Mouse (Mus musculus): ENCODE data around the gene Card10. TPM values are rescaled to one million over a fixed set of nuclear protein-coding genes. Genes with fewer than 3 reads are reported as not detected.

Card10 gene
- polyA plus RNA-seq, 1 experiment from 2014 or later: 1.5 TPM

- H3K9me3 ChIP-seq (ENCODE audit: low read length): no peaks in the 10 kb centered on the region
- H3K4me1 ChIP-seq (ENCODE audit: insufficient read depth): peaks cover 11% of the 10 kb centered on the region
- peaks cover 16% of the 10 kb centered on the region for H3K36me3 ChIP-seq (replicated peaks; ENCODE audit: insufficient read depth, low read length)
- no peak overlapping the region for H3K4me2 ChIP-seq (ENCODE audit: low read depth, low read length)
- H3K4me3 ChIP-seq (ENCODE audit: low read depth, low read length): no peak overlapping the region
- no peak overlapping the region for H3K9ac ChIP-seq (replicated peaks)
- no peak for TF ChIP-seq EP300 (IDR thresholded peaks at IDR 0.05; ENCODE audit: low read depth)
- peak; percentile 11; the same call in 1 of the 2 replicates for TF ChIP-seq CTCF (IDR thresholded peaks at IDR 0.05; ENCODE audit: low read depth)
- no peaks in the 10 kb centered on the region for H3K27me3 ChIP-seq (ENCODE audit: insufficient read depth, low read length)
- H3K27ac ChIP-seq (ENCODE audit: low read depth): no peak overlapping the region
- DNase-seq (no peak), ATAC-seq (no peak)
- WGBS (ENCODE audit: insufficient replicate concordance): 58% methylated on average over 14 of the region's 14 CpGs
Observed at GRCm38 (mm10) chr15:78782348-78783103, 20.3 kb downstream of the Card10 start.

- Histone ChIP-seq H3K27ac (ENCODE audit: low read depth) (no peak overlapping the region), H3K36me3 (replicated peaks; ENCODE audit: insufficient read depth, low read length) (peaks cover 20% of the 10 kb centered on the region), H3K9me3 (ENCODE audit: low read length) (no peaks in the 10 kb centered on the region), H3K9ac (replicated peaks) (no peak overlapping the region), H3K4me2 (ENCODE audit: low read depth, low read length) (no peak overlapping the region), H3K27me3 (ENCODE audit: insufficient read depth, low read length) (no peaks in the 10 kb centered on the region), H3K4me1 (ENCODE audit: insufficient read depth) (peaks cover 7% of the 10 kb centered on the region), H3K4me3 (ENCODE audit: low read depth, low read length) (no peak overlapping the region)
- no peak for TF ChIP-seq CTCF (IDR thresholded peaks at IDR 0.05; ENCODE audit: low read depth)
- TF ChIP-seq EP300 (IDR thresholded peaks at IDR 0.05; ENCODE audit: low read depth): no peak
- DNase-seq (no peak), ATAC-seq (peak; percentile 28; the same call in 1 of the 2 replicates)
- 68% methylated on average over 7 of the region's 7 CpGs for WGBS (ENCODE audit: insufficient replicate concordance)
Observed at GRCm38 (mm10) chr15:78780908-78781307, 21.9 kb downstream of the Card10 start.

- 91% methylated on average over 14 of the region's 14 CpGs for WGBS (ENCODE audit: insufficient replicate concordance)
- H3K4me3 ChIP-seq (ENCODE audit: low read depth, low read length): no peak overlapping the region
- H3K27ac ChIP-seq (ENCODE audit: low read depth): no peak overlapping the region
- H3K9ac ChIP-seq (replicated peaks): no peak overlapping the region
- H3K9me3 ChIP-seq (ENCODE audit: low read length): no peaks in the 10 kb centered on the region
- H3K4me2 ChIP-seq (ENCODE audit: low read depth, low read length): no peak overlapping the region
- peaks cover 7% of the 10 kb centered on the region for H3K4me1 ChIP-seq (ENCODE audit: insufficient read depth)
- no peak for TF ChIP-seq CTCF (IDR thresholded peaks at IDR 0.05; ENCODE audit: low read depth)
- no peak for TF ChIP-seq EP300 (IDR thresholded peaks at IDR 0.05; ENCODE audit: low read depth)
- H3K27me3 ChIP-seq (ENCODE audit: insufficient read depth, low read length): no peaks in the 10 kb centered on the region
- H3K36me3 ChIP-seq (replicated peaks; ENCODE audit: insufficient read depth, low read length): peaks cover 23% of the 10 kb centered on the region
- ATAC-seq: no peak
- DNase-seq: no peak
Observed at GRCm38 (mm10) chr15:78780359-78780758, 22.5 kb downstream of the Card10 start.

DNA sequence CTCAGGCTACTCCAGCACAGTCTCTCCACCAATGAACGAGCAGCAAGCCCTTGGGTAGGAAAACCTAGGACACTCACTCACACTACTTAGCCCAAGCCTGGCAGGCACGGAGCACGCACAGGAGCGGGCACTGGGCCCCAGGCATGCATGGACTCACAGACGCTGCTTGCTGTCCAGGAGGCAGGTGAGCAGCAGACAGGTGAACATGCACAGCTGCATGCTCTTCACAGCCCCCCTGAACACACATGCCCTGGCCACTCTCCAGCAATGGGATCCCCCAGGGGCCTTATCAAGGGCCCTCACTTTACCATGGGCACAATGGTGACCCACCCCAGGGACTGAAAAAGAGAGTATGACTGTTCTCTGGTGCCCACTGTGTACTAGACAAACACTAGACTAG is 23.2 kb downstream of the Card10 start:
- no peak overlapping the region for H3K4me3 ChIP-seq (ENCODE audit: low read depth, low read length)
- H3K27me3 ChIP-seq (ENCODE audit: insufficient read depth, low read length): no peaks in the 10 kb centered on the region
- H3K9me3 ChIP-seq (ENCODE audit: low read length): no peaks in the 10 kb centered on the region
- H3K4me1 ChIP-seq (ENCODE audit: insufficient read depth): peaks cover 7% of the 10 kb centered on the region
- H3K4me2 ChIP-seq (ENCODE audit: low read depth, low read length): no peak overlapping the region
- peaks cover 25% of the 10 kb centered on the region for H3K36me3 ChIP-seq (replicated peaks; ENCODE audit: insufficient read depth, low read length)
- no peak overlapping the region for H3K27ac ChIP-seq (ENCODE audit: low read depth)
- 93% methylated on average over 5 of the region's 5 CpGs for WGBS (ENCODE audit: insufficient replicate concordance)
- ATAC-seq: no peak
- TF ChIP-seq CTCF (IDR thresholded peaks at IDR 0.05; ENCODE audit: low read depth) (no peak), EP300 (IDR thresholded peaks at IDR 0.05; ENCODE audit: low read depth) (no peak)
- no peak for DNase-seq
- H3K9ac ChIP-seq (replicated peaks): no peak overlapping the region

DNA sequence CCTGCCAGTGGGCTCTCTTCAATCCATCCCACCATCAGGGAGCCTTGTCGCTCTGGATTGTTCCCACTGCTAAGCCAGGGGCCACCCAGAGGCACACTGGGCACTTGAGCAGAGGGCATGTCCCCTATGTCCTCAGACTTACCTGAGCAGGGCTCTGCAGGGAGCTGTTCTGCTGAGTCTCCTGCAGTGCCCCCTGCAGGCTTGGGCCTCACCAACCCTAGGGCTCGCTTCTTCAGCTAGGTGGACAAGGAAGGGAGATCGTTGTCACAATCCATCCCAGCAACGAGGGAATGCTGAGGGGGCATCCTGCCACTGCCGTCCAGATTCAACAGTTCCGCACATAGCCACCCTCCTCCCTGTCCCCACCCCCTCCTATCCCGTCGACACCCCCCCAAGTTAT is 23.6 kb downstream of the Card10 start:
- no peak overlapping the region for H3K4me2 ChIP-seq (ENCODE audit: low read depth, low read length)
- TF ChIP-seq EP300 (IDR thresholded peaks at IDR 0.05; ENCODE audit: low read depth) (no peak), CTCF (IDR thresholded peaks at IDR 0.05; ENCODE audit: low read depth) (peak; percentile 45)
- peaks cover 7% of the 10 kb centered on the region for H3K4me1 ChIP-seq (ENCODE audit: insufficient read depth)
- H3K27ac ChIP-seq (ENCODE audit: low read depth): no peak overlapping the region
- H3K4me3 ChIP-seq (ENCODE audit: low read depth, low read length): no peak overlapping the region
- ATAC-seq (no peak), DNase-seq (no peak)
- no peaks in the 10 kb centered on the region for H3K27me3 ChIP-seq (ENCODE audit: insufficient read depth, low read length)
- no peak overlapping the region for H3K9ac ChIP-seq (replicated peaks)
- WGBS (ENCODE audit: insufficient replicate concordance): 75% methylated on average over 8 of the region's 8 CpGs
- peaks cover 25% of the 10 kb centered on the region for H3K36me3 ChIP-seq (replicated peaks; ENCODE audit: insufficient read depth, low read length)
- H3K9me3 ChIP-seq (ENCODE audit: low read length): no peaks in the 10 kb centered on the region

- Histone ChIP-seq H3K36me3 (replicated peaks; ENCODE audit: insufficient read depth, low read length) (peaks cover 23% of the 10 kb centered on the region), H3K27ac (ENCODE audit: low read depth) (no peak overlapping the region), H3K4me2 (ENCODE audit: low read depth, low read length) (no peak overlapping the region), H3K9me3 (ENCODE audit: low read length) (no peaks in the 10 kb centered on the region), H3K27me3 (ENCODE audit: insufficient read depth, low read length) (no peaks in the 10 kb centered on the region), H3K4me3 (ENCODE audit: low read depth, low read length) (no peak overlapping the region), H3K9ac (replicated peaks) (no peak overlapping the region), H3K4me1 (ENCODE audit: insufficient read depth) (peaks cover 10% of the 10 kb centered on the region)
- DNase-seq: peak; percentile 86
- TF ChIP-seq CTCF (IDR thresholded peaks at IDR 0.05; ENCODE audit: low read depth) (peak; percentile 86), EP300 (IDR thresholded peaks at IDR 0.05; ENCODE audit: low read depth) (no peak)
- ATAC-seq: peak; percentile 89
- 55% methylated on average over 14 of the region's 15 CpGs for WGBS (ENCODE audit: insufficient replicate concordance)
Observed at GRCm38 (mm10) chr15:78778077-78778870, 24.6 kb downstream of the Card10 start.
